Comparison of ENCODE assay signal across 9 mouse cellular contexts in the genomic region with DNA sequence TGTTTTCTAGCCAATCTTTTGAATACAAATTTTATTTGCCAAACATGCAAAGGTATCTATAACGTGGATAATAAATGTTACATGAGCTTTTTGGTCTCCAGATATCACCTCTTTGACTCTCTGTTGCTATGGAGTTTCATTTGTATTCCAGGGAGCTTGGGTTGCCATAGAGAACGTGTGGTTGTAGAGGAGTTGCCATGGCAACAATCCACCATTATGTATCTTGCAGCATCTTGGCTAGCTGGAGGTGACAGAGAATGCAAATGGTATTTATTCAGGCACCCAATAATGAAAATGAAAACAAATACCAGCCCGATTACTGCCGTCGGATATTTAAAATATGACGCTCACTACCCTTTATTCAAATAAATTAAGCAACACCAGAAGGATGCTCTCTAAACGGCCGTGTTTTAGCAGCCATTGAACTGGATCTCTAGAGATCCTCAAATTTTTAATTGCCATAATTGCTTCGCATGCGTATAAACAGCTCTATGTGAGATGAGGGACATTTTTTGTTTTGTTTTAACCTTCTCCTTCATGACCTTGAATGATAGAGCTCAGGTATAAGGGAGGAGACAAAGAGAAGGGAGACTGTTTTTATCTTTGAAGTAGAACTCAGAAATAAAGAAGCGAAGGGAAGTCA.
DNase-seq lines count a peak whose midpoint lies in the region; ATAC-seq lines count a peak whose summit lies in the region.
"Had no signal": no experiment of that assay in that cellular context is flagged by ENCODE, and none has a peak within 500 bp of the region (broad histone marks: within the 10 kb centered on the region; RNA-seq: fewer than 3 reads in every experiment).

No protein-coding gene starts in this region.

- DNase-seq in R1 (ENCODE audit: low read depth, low spot score), result peak; percentile 57
- DNase-seq in embryonic facial prominence, embryonic 14.5 days (ENCODE audit: low spot score), result peak; percentile 70
- peak; percentile 60 to 88 for DNase-seq in layer of hippocampus, adult 18-20 months (ENCODE audit: low spot score in 2 of 2)
- DNase-seq in thymus, adult 18-20 months, result no peak
- DNase-seq in urinary bladder, postnatal 14 days (ENCODE audit: low spot score), result no peak
- no peak for DNase-seq in yolk sac, embryonic 10.5 days (ENCODE audit: low spot score)

- H3K27ac ChIP-seq in embryonic facial prominence, embryonic 14.5 days (replicated peaks; ENCODE audit: low read depth, low read length), result no peak overlapping the region; the same call in 1 of the 2 replicates
- peak overlapping the region; percentile 95 for H3K27ac ChIP-seq in midbrain, embryonic 15.5 days
- H3K27ac ChIP-seq: kidney, postnatal 0 days had no signal

- no peaks in the 10 kb centered on the region for H3K27me3 ChIP-seq in embryonic facial prominence, embryonic 14.5 days (replicated peaks; ENCODE audit: control insufficient read depth, insufficient read depth, low read length)
- H3K27me3 ChIP-seq in midbrain, embryonic 15.5 days (replicated peaks), result no peaks in the 10 kb centered on the region

- WGBS in embryonic facial prominence, embryonic 14.5 days, result 71% methylated on average over 11 of the region's 11 CpGs
- WGBS in midbrain, embryonic 15.5 days, result 20% methylated on average over 11 of the region's 11 CpGs

- H3K4me1 ChIP-seq in embryonic facial prominence, embryonic 14.5 days (ENCODE audit: control insufficient read depth, insufficient read depth, low read length), result peaks cover 5% of the 10 kb centered on the region; the same call in 1 of the 2 replicates
- peaks cover 39% of the 10 kb centered on the region for H3K4me1 ChIP-seq in midbrain, embryonic 15.5 days

- no peak overlapping the region for H3K4me2 ChIP-seq in embryonic facial prominence, embryonic 14.5 days (ENCODE audit: low read depth, low read length)
- H3K4me2 ChIP-seq in midbrain, embryonic 15.5 days, result peak overlapping the region; percentile 44

- H3K4me3 ChIP-seq in embryonic facial prominence, embryonic 14.5 days (ENCODE audit: low read depth, low read length), result no peak overlapping the region
- H3K4me3 ChIP-seq in midbrain, embryonic 15.5 days, result 0 out of 2 replicates have a peak overlapping the region, but pooled peaks have one; percentile 9

- peak; percentile 77; the same call in 1 of the 2 replicates for ATAC-seq in embryonic facial prominence, embryonic 14.5 days (ENCODE audit: low read depth)
- ATAC-seq in midbrain, embryonic 15.5 days (replicated peaks), result peak; percentile 92
- no peak for ATAC-seq in CD4-positive, CD25-positive, alpha-beta regulatory T cell, adult 4 months

- H3K9me3 ChIP-seq in embryonic facial prominence, embryonic 14.5 days (ENCODE audit: control insufficient read depth, low read length), result no peaks in the 10 kb centered on the region
- H3K9me3 ChIP-seq in midbrain, embryonic 15.5 days, result no peaks in the 10 kb centered on the region

- no peak overlapping the region for H3K9ac ChIP-seq in embryonic facial prominence, embryonic 14.5 days (ENCODE audit: low read depth, low read length)
- H3K9ac ChIP-seq in midbrain, embryonic 15.5 days, result 0 out of 2 replicates have a peak overlapping the region, but pooled peaks have one; percentile 22

- H3K36me3 ChIP-seq in embryonic facial prominence, embryonic 14.5 days (ENCODE audit: control insufficient read depth, insufficient read depth, low read length), result no peaks in the 10 kb centered on the region
- H3K36me3 ChIP-seq in midbrain, embryonic 15.5 days (replicated peaks), result no peaks in the 10 kb centered on the region

Comparison
In these comparisons a context has a peak if more than half of its experiments do, and no peak if none do; other contexts are left out.
1. DNase-seq: peak in R1 (single experiment), embryonic facial prominence, embryonic 14.5 days (single experiment) and layer of hippocampus, adult 18-20 months (2 of 2); none in thymus, adult 18-20 months (0 of 2), urinary bladder, postnatal 14 days (single experiment) and yolk sac, embryonic 10.5 days (single experiment).